Mouse (Mus musculus): Measurements from ENCODE around the gene B3gat1.

DNA sequence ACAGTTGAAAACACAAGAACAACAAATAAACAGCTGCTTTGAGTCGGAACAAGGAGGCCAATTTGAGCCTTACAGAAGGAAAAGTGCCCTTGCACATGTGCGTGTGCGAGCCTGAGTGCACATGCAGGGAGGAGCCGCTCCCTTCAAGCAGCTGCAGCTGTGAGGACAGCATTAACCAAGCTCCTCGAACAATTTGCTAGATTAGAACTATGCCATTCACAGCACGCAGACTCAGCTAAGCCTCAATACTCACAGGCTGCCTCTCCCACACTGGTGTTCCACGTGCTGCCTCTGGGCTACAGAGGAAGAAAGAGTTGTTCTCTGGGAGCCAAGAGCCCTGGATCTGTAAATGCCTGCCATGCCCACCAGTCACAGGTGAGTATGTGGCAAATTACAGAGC is 11.8 kb upstream of the B3gat1 start:
- no peak for TF ChIP-seq POLR2A (IDR thresholded peaks at IDR 0.05; ENCODE audit: insufficient read length, low read depth)
- no peak for TF ChIP-seq MYOD1 (IDR thresholded peaks at IDR 0.05; ENCODE audit: control insufficient read depth in 1 of 3, insufficient read length in 2 of 3, low read depth in 2 of 3)
- TF ChIP-seq SRF (IDR thresholded peaks at IDR 0.05; ENCODE audit: control insufficient read depth, insufficient read length, low read depth): no peak
- no peak for TF ChIP-seq POLR2AphosphoS2 (IDR thresholded peaks at IDR 0.05; ENCODE audit: insufficient read length, low read depth)
- no peak for TF ChIP-seq TCF12 (IDR thresholded peaks at IDR 0.05; ENCODE audit: insufficient read depth, poor library complexity, severe bottlenecking)
- TF ChIP-seq MYOG (IDR thresholded peaks at IDR 0.05; ENCODE audit: control insufficient read depth in 1 of 3, insufficient read depth in 1 of 3, insufficient read length in 2 of 3, low read depth in 2 of 3): no peak
- TF ChIP-seq USF1 (IDR thresholded peaks at IDR 0.05; ENCODE audit: low read depth): no peak
- TF ChIP-seq MAX (IDR thresholded peaks at IDR 0.05; ENCODE audit: low read depth): no peak

All from myocyte (in vitro differentiated cells).